Mouse (Mus musculus) midbrain, embryonic 12.5 days (tissue): ENCODE measurements around the gene Olfr314. TPM values are rescaled to one million over a fixed set of nuclear protein-coding genes. Genes with fewer than 3 reads are reported as not detected.

Experiments used
- polyA plus RNA-seq: library from polyadenylated mRNA; unstranded; fragments of >200 nt; fragmentation: Nextera tagmentation; extraction: Ambion mirVana; gene quantifications from 2 replicates; pipeline ENCODE4 v1.2.1, GENCODE M21; 2016

Gene Olfr314
- polyA plus RNA-seq, 1 experiment from 2014 or later, result not detected

Other genes starting within 250 kb of the Olfr314 start
- gene Olfr330, start 248.1 kb upstream of the Olfr314 start, polyA plus RNA-seq, result not detected in 2 replicates
- not detected in 2 replicates for gene Olfr329-ps, start 236.5 kb upstream of the Olfr314 start, polyA plus RNA-seq
- gene Olfr328, start 227.3 kb upstream of the Olfr314 start, polyA plus RNA-seq, result 0.08 and 0.14 TPM in 2 replicates
- gene Olfr224, start 212.4 kb upstream of the Olfr314 start, polyA plus RNA-seq, result not detected in 2 replicates
- gene Olfr325, start 205.2 kb upstream of the Olfr314 start, polyA plus RNA-seq, result not detected in 2 replicates
- not detected in 2 replicates for gene Olfr324, start 187.8 kb upstream of the Olfr314 start, polyA plus RNA-seq
- gene 2210407C18Rik, start 166.9 kb upstream of the Olfr314 start, polyA plus RNA-seq, result not detected in 2 replicates
- not detected in 2 replicates for gene Olfr323, start 152.5 kb upstream of the Olfr314 start, polyA plus RNA-seq
- gene Trim58, start 142.5 kb upstream of the Olfr314 start, polyA plus RNA-seq, result 0.13 and 0.28 TPM in 2 replicates
- not detected in 2 replicates for gene Olfr322, start 124.2 kb upstream of the Olfr314 start, polyA plus RNA-seq
- not detected in 2 replicates for gene Olfr320, start 101.9 kb upstream of the Olfr314 start, polyA plus RNA-seq
- gene Olfr319, start 83.8 kb upstream of the Olfr314 start, polyA plus RNA-seq, result not detected in 2 replicates
- gene Olfr318, start 58.9 kb upstream of the Olfr314 start, polyA plus RNA-seq, result not detected in 2 replicates
- gene Olfr317, start 43.7 kb upstream of the Olfr314 start, polyA plus RNA-seq, result not detected in 2 replicates
- not detected in 2 replicates for gene Olfr316, start 30.2 kb upstream of the Olfr314 start, polyA plus RNA-seq
- gene Olfr315, start 9.8 kb upstream of the Olfr314 start, polyA plus RNA-seq, result not detected in 2 replicates
- gene Fam183b, start 19.0 kb downstream of the Olfr314 start, polyA plus RNA-seq, result 2.0 and 2.1 TPM in 2 replicates
- not detected in 2 replicates for gene Olfr313, start 32.0 kb downstream of the Olfr314 start, polyA plus RNA-seq
- gene Olfr312, start 46.3 kb downstream of the Olfr314 start, polyA plus RNA-seq, result not detected in 2 replicates
- not detected in 2 replicates for gene Olfr311, start 56.3 kb downstream of the Olfr314 start, polyA plus RNA-seq
- 17.7 and 19.9 TPM in 2 replicates for gene Gm12258, start 64.2 kb downstream of the Olfr314 start, polyA plus RNA-seq
- 10.2 and 13.7 TPM in 2 replicates for gene 2810021J22Rik, start 84.3 kb downstream of the Olfr314 start, polyA plus RNA-seq
- 5.3 and 5.5 TPM in 2 replicates for gene Zfp39, start 121.3 kb downstream of the Olfr314 start, polyA plus RNA-seq
- not detected in 2 replicates for gene Btnl10, start 135.0 kb downstream of the Olfr314 start, polyA plus RNA-seq
- 437 and 465 TPM in 2 replicates for gene Rnf187, start 156.0 kb downstream of the Olfr314 start, polyA plus RNA-seq
- gene Hist3h2ba, start 166.0 kb downstream of the Olfr314 start, polyA plus RNA-seq, result 177 and 223 TPM in 2 replicates
- gene Hist3h2a, start 171.7 kb downstream of the Olfr314 start, polyA plus RNA-seq, result 87.2 and 87.5 TPM in 2 replicates
- 0.64 and 0.86 TPM in 2 replicates for gene Trim17, start 171.7 kb downstream of the Olfr314 start, polyA plus RNA-seq
- gene Trim11, start 195.1 kb downstream of the Olfr314 start, polyA plus RNA-seq, result 19.9 and 20.5 TPM in 2 replicates